ENCODE assay signal across 18 mouse cellular contexts in the genomic region with DNA sequence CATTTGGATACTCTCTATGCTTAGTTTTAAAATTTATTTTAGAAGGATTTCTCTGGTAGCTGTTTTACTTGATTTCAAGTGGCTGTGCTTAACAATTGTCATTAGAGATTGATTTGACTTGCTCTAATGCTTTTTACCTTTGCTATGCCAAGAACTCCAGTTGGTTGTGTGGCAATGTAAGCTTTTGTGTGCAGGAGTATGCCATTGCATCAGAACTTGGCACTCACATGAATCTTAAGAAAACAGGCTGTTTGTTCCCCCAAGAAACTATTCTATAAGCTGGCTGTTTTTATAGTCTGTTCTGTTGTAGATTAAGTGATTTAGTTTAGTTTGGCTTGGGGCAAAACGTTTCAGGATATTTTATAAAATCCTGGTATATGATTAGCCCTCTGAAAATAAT.
"Had no signal": no experiment of that assay in that cellular context is flagged by ENCODE, and none has a peak within 500 bp of the region (broad histone marks: within the 10 kb centered on the region; RNA-seq: fewer than 3 reads in every experiment).

No protein-coding gene starts in this region.

- H3K27me3 ChIP-seq: intestine, embryonic 15.5 days; kidney, embryonic 15.5 days; liver, embryonic 13.5 days; megakaryocyte, embryonic 14.5 days; midbrain, embryonic 15.5 days; neural tube, embryonic 13.5 days; stomach, embryonic 15.5 days had no signal

- H3K4me1 ChIP-seq: intestine, embryonic 15.5 days; kidney, embryonic 15.5 days; limb, embryonic 10.5 days; liver, embryonic 13.5 days; megakaryocyte, embryonic 14.5 days; midbrain, embryonic 15.5 days; neural tube, embryonic 13.5 days; stomach, embryonic 15.5 days had no signal

- H3K27ac ChIP-seq: intestine, embryonic 15.5 days; kidney, embryonic 15.5 days; left cerebral cortex, adult 2 months; limb, embryonic 10.5 days; liver, embryonic 13.5 days; macrophage; midbrain, embryonic 15.5 days; neural tube, embryonic 13.5 days; stomach, embryonic 15.5 days had no signal

- H3K36me3 ChIP-seq: intestine, embryonic 15.5 days; kidney, embryonic 15.5 days; limb, embryonic 10.5 days; liver, embryonic 13.5 days; midbrain, embryonic 15.5 days; neural tube, embryonic 13.5 days; stomach, embryonic 15.5 days had no signal

- DNase-seq: kidney, adult 18-20 months; kidney, postnatal 14 days; liver, embryonic 13.5 days; liver, postnatal 0 days; retina, postnatal 1 day; right cerebral cortex, postnatal 14 days; thymus, adult 2 months; thymus, postnatal 25 days had no signal

- H3K9ac ChIP-seq: intestine, embryonic 15.5 days; kidney, embryonic 15.5 days; liver, embryonic 13.5 days; liver, postnatal 0 days; midbrain, embryonic 15.5 days; neural tube, embryonic 13.5 days; stomach, embryonic 15.5 days had no signal

- H3K4me2 ChIP-seq: intestine, embryonic 15.5 days; kidney, embryonic 15.5 days; liver, embryonic 13.5 days; midbrain, embryonic 11.5 days; midbrain, embryonic 15.5 days; neural tube, embryonic 13.5 days; stomach, embryonic 15.5 days had no signal

- H3K4me3 ChIP-seq: intestine, embryonic 15.5 days; kidney, embryonic 15.5 days; left cerebral cortex, adult 2 months; limb, embryonic 10.5 days; liver, embryonic 13.5 days; megakaryocyte, embryonic 14.5 days; midbrain, embryonic 15.5 days; neural tube, embryonic 13.5 days; stomach, embryonic 15.5 days had no signal

- H3K9me3 ChIP-seq: intestine, embryonic 15.5 days; kidney, embryonic 15.5 days; limb, embryonic 10.5 days; liver, embryonic 13.5 days; midbrain, embryonic 15.5 days; neural tube, embryonic 13.5 days; stomach, embryonic 15.5 days had no signal

- ATAC-seq: intestine, embryonic 15.5 days; liver, postnatal 0 days; midbrain, embryonic 15.5 days had no signal
